Mouse (Mus musculus): ENCODE results near the gene Accsl.

DNA sequence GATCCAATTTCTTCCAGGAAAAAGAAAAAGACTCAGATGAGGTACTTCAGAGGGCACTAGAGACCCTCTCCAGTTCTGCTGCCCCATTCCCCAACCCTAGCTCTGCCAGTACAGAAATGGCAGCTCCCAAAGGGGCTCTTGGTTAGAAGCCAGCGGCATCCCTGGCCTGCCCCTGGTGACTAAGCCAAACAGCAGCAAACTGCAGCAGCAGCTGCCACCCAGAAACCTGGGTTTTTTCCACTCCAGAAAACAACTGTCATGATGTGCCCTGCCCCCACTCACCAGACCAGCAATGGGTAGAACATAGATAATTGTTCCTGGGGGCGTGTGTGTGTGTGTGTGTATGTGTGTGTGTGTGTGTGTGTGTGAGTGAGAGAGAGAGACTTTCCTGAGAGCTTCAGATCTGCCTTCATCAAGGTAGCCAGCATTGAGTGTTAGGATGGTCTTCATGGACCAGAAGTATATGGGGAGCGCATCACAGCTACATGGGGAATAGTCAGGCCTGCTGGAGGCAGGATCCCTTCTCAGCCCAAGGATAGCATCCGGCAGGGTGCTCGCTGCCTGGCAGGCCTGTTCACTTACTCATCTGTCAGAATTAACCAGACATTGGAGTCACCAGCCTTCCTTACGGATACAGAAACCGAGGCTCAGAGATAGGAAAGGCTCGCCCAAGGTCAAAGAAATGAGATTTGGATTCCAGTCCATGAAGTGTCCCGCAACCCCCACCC lies 12.8 kb upstream of the Accsl start:
- no peak for TF ChIP-seq JUND (conservative IDR thresholded peaks at IDR 0.05; ENCODE audit: low read depth, low read length)
- TF ChIP-seq CTCF (conservative IDR thresholded peaks at IDR 0.05 in 1 of 2, IDR thresholded peaks at IDR 0.05 in 1 of 2; ENCODE audit: low read depth in 2 of 2, low read length in 2 of 2), result no peak
- no peak for TF ChIP-seq GABPA (IDR thresholded peaks at IDR 0.05; ENCODE audit: insufficient replicate concordance, low read depth, low read length)
- no peak for TF ChIP-seq MAX (IDR thresholded peaks at IDR 0.05; ENCODE audit: low read length)
- no peak for TF ChIP-seq NRF1 (IDR thresholded peaks at IDR 0.05; ENCODE audit: low read depth, low read length)
- no peak for TF ChIP-seq ZMIZ1 (IDR thresholded peaks at IDR 0.05; ENCODE audit: low read depth, low read length)
- no peak for TF ChIP-seq HCFC1 (IDR thresholded peaks at IDR 0.05; ENCODE audit: low read depth, low read length)
- TF ChIP-seq USF2 (conservative IDR thresholded peaks at IDR 0.05; ENCODE audit: low read depth, low read length), result no peak
- no peak for TF ChIP-seq TCF12 (IDR thresholded peaks at IDR 0.05; ENCODE audit: low read depth, low read length)
- TF ChIP-seq USF1 (IDR thresholded peaks at IDR 0.05; ENCODE audit: low read depth, low read length), result no peak
- no peak for TF ChIP-seq MYC (IDR thresholded peaks at IDR 0.05; ENCODE audit: low read depth, low read length)
- TF ChIP-seq RAD21 (IDR thresholded peaks at IDR 0.05; ENCODE audit: low read depth, low read length), result no peak
- TF ChIP-seq EP300 (IDR thresholded peaks at IDR 0.05; ENCODE audit: low read length), result no peak
- TF ChIP-seq POLR2A (IDR thresholded peaks at IDR 0.05; ENCODE audit: low read depth, low read length), result no peak
